Mouse (Mus musculus) C2C12 (cell line): ENCODE measurements around the gene Cnfn.

Experiments
- CTCF ChIP-seq: IDR thresholded peaks from one replicate; pipeline ENCODE4 v1.5.1; 2011; ENCODE audit not compliant: control insufficient read depth, insufficient read depth, insufficient read length
- FOSL1 ChIP-seq: IDR thresholded peaks from one replicate; pipeline ENCODE4 v1.8.0; 2011; ENCODE audit warnings: mild to moderate bottlenecking, low read length; ENCODE audit not compliant: poor library complexity, insufficient read depth, severe bottlenecking
- MAX ChIP-seq: IDR thresholded peaks from one replicate; pipeline ENCODE4 v1.6.1; 2011; ENCODE audit warnings: mild to moderate bottlenecking, control low read depth

- TF ChIP-seq MAX, result no peak
- no peak for TF ChIP-seq CTCF
- TF ChIP-seq FOSL1, result no peak
Observed at GRCm38 (mm10) chr7:25365937-25366625, 3.4 kb downstream of the Cnfn start.
